Mouse (Mus musculus): Measurements from ENCODE around the gene Eps8l2. TPM values are rescaled to one million over a fixed set of nuclear protein-coding genes. Genes with fewer than 3 reads are reported as not detected.
A peak's percentile ranks its signal among the peaks of the same experiment; 100 is the strongest.

The Eps8l2 gene
- polyA plus RNA-seq, 1 experiment = 0.44 TPM

GRCm38 (mm10) chr7:141317619-141318132 lies 21.0 kb upstream of the Eps8l2 start:
- Histone ChIP-seq H3ac (ENCODE audit: control insufficient read depth, insufficient read length) (no peak overlapping the region), H3K4me3 (no peak overlapping the region), H3K79me2 (ENCODE audit: control insufficient read depth, insufficient read depth) (no peaks in the 10 kb centered on the region), H3K27me3 (ENCODE audit: control insufficient read depth, insufficient read depth, insufficient read length) (no peaks in the 10 kb centered on the region), H3K36me3 (ENCODE audit: control insufficient read depth, insufficient read depth) (peaks cover 51% of the 10 kb centered on the region), H3K4me2 (ENCODE audit: low read depth) (no peak overlapping the region)
- TF ChIP-seq TCF12 (IDR thresholded peaks at IDR 0.05; ENCODE audit: insufficient read depth, poor library complexity, severe bottlenecking) (no peak), USF1 (IDR thresholded peaks at IDR 0.05; ENCODE audit: low read depth) (no peak), MYOG (IDR thresholded peaks at IDR 0.05; ENCODE audit: control insufficient read depth in 1 of 3, insufficient read depth in 1 of 3, insufficient read length in 2 of 3, low read depth in 2 of 3) (no peak), MAX (IDR thresholded peaks at IDR 0.05; ENCODE audit: low read depth) (no peak), POLR2A (IDR thresholded peaks at IDR 0.05; ENCODE audit: insufficient read length, low read depth) (no peak), E2F4 (IDR thresholded peaks at IDR 0.05; ENCODE audit: insufficient read depth) (no peak), MYOD1 (IDR thresholded peaks at IDR 0.05; ENCODE audit: control insufficient read depth in 1 of 3, insufficient read length in 2 of 3, low read depth in 2 of 3) (no peak), TCF3 (IDR thresholded peaks at IDR 0.05; ENCODE audit: insufficient read length, low read depth) (no peak), SRF (IDR thresholded peaks at IDR 0.05; ENCODE audit: control insufficient read depth, insufficient read length, low read depth) (no peak), POLR2AphosphoS2 (IDR thresholded peaks at IDR 0.05; ENCODE audit: insufficient read length, low read depth) (no peak), CEBPB (IDR thresholded peaks at IDR 0.05; ENCODE audit: insufficient read depth, poor library complexity, severe bottlenecking) (no peak), REST (IDR thresholded peaks at IDR 0.05; ENCODE audit: insufficient read depth, insufficient read length) (no peak)

- peaks cover 3% of the 10 kb centered on the region for H3K79me2 ChIP-seq (ENCODE audit: control insufficient read depth, insufficient read depth)
- H3K36me3 ChIP-seq (ENCODE audit: control insufficient read depth, insufficient read depth) = peaks cover 49% of the 10 kb centered on the region
- H3ac ChIP-seq (ENCODE audit: control insufficient read depth, insufficient read length) = no peak overlapping the region
- no peak overlapping the region for H3K4me3 ChIP-seq
- TF ChIP-seq E2F4 (IDR thresholded peaks at IDR 0.05; ENCODE audit: insufficient read depth) (no peak), TCF3 (IDR thresholded peaks at IDR 0.05; ENCODE audit: insufficient read length, low read depth) (no peak), SRF (IDR thresholded peaks at IDR 0.05; ENCODE audit: control insufficient read depth, insufficient read length, low read depth) (no peak)
- H3K4me2 ChIP-seq (ENCODE audit: low read depth) = no peak overlapping the region
- no peaks in the 10 kb centered on the region for H3K27me3 ChIP-seq (ENCODE audit: control insufficient read depth, insufficient read depth, insufficient read length)
Measured at GRCm38 (mm10) chr7:141319446-141319845, 19.2 kb upstream of the Eps8l2 start.

DNA sequence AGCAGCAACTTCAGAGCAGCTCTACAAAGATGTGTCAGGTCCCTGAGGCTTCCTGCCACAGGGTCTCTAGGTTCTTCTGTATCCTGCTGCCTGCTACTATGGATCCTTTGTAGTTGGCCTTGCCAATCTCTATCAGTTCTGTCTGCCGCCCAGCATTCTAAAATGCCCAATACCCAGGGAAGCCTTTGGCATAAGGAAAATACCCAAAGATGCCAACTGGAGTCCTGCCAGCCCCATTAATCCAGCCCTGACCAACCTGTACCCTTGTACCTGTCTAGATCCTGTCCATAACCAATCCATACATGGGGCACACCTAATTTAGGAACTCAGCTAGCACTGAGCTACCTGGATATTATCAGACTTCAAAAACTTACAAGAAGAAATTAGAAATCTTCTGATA lies 14.0 kb upstream of the Eps8l2 start:
- H3ac ChIP-seq (ENCODE audit: control insufficient read depth, insufficient read length) = no peak overlapping the region
- H3K4me3 ChIP-seq = no peak overlapping the region
- H3K4me2 ChIP-seq (ENCODE audit: low read depth) = no peak overlapping the region
- peaks cover 21% of the 10 kb centered on the region for H3K36me3 ChIP-seq (ENCODE audit: control insufficient read depth, insufficient read depth)
- peaks cover 26% of the 10 kb centered on the region for H3K79me2 ChIP-seq (ENCODE audit: control insufficient read depth, insufficient read depth)
- no peaks in the 10 kb centered on the region for H3K27me3 ChIP-seq (ENCODE audit: control insufficient read depth, insufficient read depth, insufficient read length)
- TF ChIP-seq E2F4 (IDR thresholded peaks at IDR 0.05; ENCODE audit: insufficient read depth) (no peak), POLR2AphosphoS2 (IDR thresholded peaks at IDR 0.05; ENCODE audit: insufficient read length, low read depth) (no peak), POLR2A (IDR thresholded peaks at IDR 0.05; ENCODE audit: insufficient read length, low read depth) (no peak), MYOD1 (IDR thresholded peaks at IDR 0.05; ENCODE audit: control insufficient read depth in 1 of 3, insufficient read length in 2 of 3, low read depth in 2 of 3) (no peak), REST (IDR thresholded peaks at IDR 0.05; ENCODE audit: insufficient read depth, insufficient read length) (no peak), SRF (IDR thresholded peaks at IDR 0.05; ENCODE audit: control insufficient read depth, insufficient read length, low read depth) (no peak), TCF12 (IDR thresholded peaks at IDR 0.05; ENCODE audit: insufficient read depth, poor library complexity, severe bottlenecking) (no peak), MAX (IDR thresholded peaks at IDR 0.05; ENCODE audit: low read depth) (no peak), USF1 (IDR thresholded peaks at IDR 0.05; ENCODE audit: low read depth) (no peak), CEBPB (IDR thresholded peaks at IDR 0.05; ENCODE audit: insufficient read depth, poor library complexity, severe bottlenecking) (no peak), TCF3 (IDR thresholded peaks at IDR 0.05; ENCODE audit: insufficient read length, low read depth) (no peak), MYOG (IDR thresholded peaks at IDR 0.05; ENCODE audit: control insufficient read depth in 1 of 3, insufficient read depth in 1 of 3, insufficient read length in 2 of 3, low read depth in 2 of 3) (no peak)

GRCm38 (mm10) chr7:141326546-141327446 lies 11.9 kb upstream of the Eps8l2 start:
- Histone ChIP-seq H3K4me3 (peak overlapping the region; percentile 89), H3K4me2 (ENCODE audit: low read depth) (peak overlapping the region; percentile 94), H3K36me3 (ENCODE audit: control insufficient read depth, insufficient read depth) (peaks cover 11% of the 10 kb centered on the region), H3ac (ENCODE audit: control insufficient read depth, insufficient read length) (peak overlapping the region; percentile 51), H3K79me2 (ENCODE audit: control insufficient read depth, insufficient read depth) (peaks cover 26% of the 10 kb centered on the region), H3K27me3 (ENCODE audit: control insufficient read depth, insufficient read depth, insufficient read length) (no peaks in the 10 kb centered on the region)
- no peak for TF ChIP-seq TCF12 (IDR thresholded peaks at IDR 0.05; ENCODE audit: insufficient read depth, poor library complexity, severe bottlenecking)
- TF ChIP-seq MYOD1 (IDR thresholded peaks at IDR 0.05; ENCODE audit: control insufficient read depth in 1 of 3, insufficient read length in 2 of 3, low read depth in 2 of 3) = peak in 2 of 3 experiments; percentile 46 to 78
- TF ChIP-seq MYOG (IDR thresholded peaks at IDR 0.05; ENCODE audit: control insufficient read depth in 1 of 3, insufficient read depth in 1 of 3, insufficient read length in 2 of 3, low read depth in 2 of 3) = peak in 2 of 3 experiments; percentile 61 to 77
